Comparison of ENCODE assay signal across 8 mouse cellular contexts in genomic region chr9:57517113-57517512, GRCm38 (mm10). TPM values are rescaled to one million over a fixed set of nuclear protein-coding genes. Genes with fewer than 3 reads are reported as not detected.
A peak's percentile ranks its signal among the peaks of the same experiment; 100 is the strongest.
DNase-seq lines count a peak whose midpoint lies in the region; ATAC-seq lines count a peak whose summit lies in the region.

No protein-coding gene starts in this region.

- H3K27me3 ChIP-seq in hindbrain, embryonic 11.5 days (ENCODE audit: control insufficient read depth, insufficient read depth, low read length): no peaks in the 10 kb centered on the region

- no peaks in the 10 kb centered on the region for H3K36me3 ChIP-seq in hindbrain, embryonic 11.5 days (ENCODE audit: control insufficient read depth, insufficient read depth, low read length)

- H3K4me1 ChIP-seq in hindbrain, embryonic 11.5 days (replicated peaks; ENCODE audit: control insufficient read depth, insufficient read depth, low read length): no peaks in the 10 kb centered on the region

- no peak overlapping the region for H3K27ac ChIP-seq in hindbrain, embryonic 11.5 days (ENCODE audit: low read depth, low read length)

- DNase-seq in adrenal gland, adult 18-20 months (ENCODE audit: low spot score in 2 of 2): peak; percentile 51 to 56
- no peak for DNase-seq in adrenal gland, adult 8-10 months
- DNase-seq in right cerebral cortex, adult 2 months (ENCODE audit: low spot score in 2 of 2): peak; percentile 73 to 77
- no peak for DNase-seq in right cerebral cortex, postnatal 25 days
- DNase-seq in embryo, embryonic 11 days: peak; percentile 84
- DNase-seq in hindbrain, embryonic 11.5 days (ENCODE audit: low spot score): peak; percentile 90
- DNase-seq in lung, adult 18-20 months: peak; percentile 30 to 33

- no peak overlapping the region for H3K9ac ChIP-seq in hindbrain, embryonic 11.5 days (ENCODE audit: low read depth, low read length)

- no peak overlapping the region for H3K4me3 ChIP-seq in hindbrain, embryonic 11.5 days (ENCODE audit: low read depth, low read length)

- no peak for ATAC-seq in hindbrain, embryonic 11.5 days (ENCODE audit: low FRiP score)
- peak; percentile 67; the same call in 1 of the 2 replicates for ATAC-seq in neutrophil, adult 5-6 weeks (ENCODE audit: extremely low read depth, insufficient number of reproducible peaks, low FRiP score, poor library complexity, severe bottlenecking)

- no peaks in the 10 kb centered on the region for H3K9me3 ChIP-seq in hindbrain, embryonic 11.5 days (ENCODE audit: control insufficient read depth, low read length)

- no peak overlapping the region for H3K4me2 ChIP-seq in hindbrain, embryonic 11.5 days (replicated peaks; ENCODE audit: low read depth, low read length)

- 9% methylated on average over 3 of the region's 3 CpGs for WGBS in hindbrain, embryonic 11.5 days

RNA-seq across cellular contexts. Expression of gene Cox5a, which starts 4.0 kb away (rescaled TPM):
- total RNA-seq in adrenal gland, adult 18-20 months (2021): 100 to 1,000 TPM; 514 to 860 TPM
- total RNA-seq in adrenal gland, adult 8-10 months (2022): 100 to 1,000 TPM; 236 to 400 (median 335) TPM
- 702 and 724 TPM in 2 replicates for polyA plus RNA-seq in hindbrain, embryonic 11.5 days (2014; fragmentation: Nextera tagmentation; extraction: Ambion mirVana)
- 31.7 and 34.9 TPM in 2 replicates for total RNA-seq in neutrophil, adult 5-6 weeks (2017)

RNA-seq across cellular contexts. Expression of gene Rpp25, which starts 13.3 kb away (rescaled TPM):
- 1 to 10 TPM; 1.2 to 1.7 TPM for total RNA-seq in adrenal gland, adult 18-20 months (2021)
- total RNA-seq in adrenal gland, adult 8-10 months (2022): 1 to 10 TPM; 3.8 to 9.1 (median 5.3) TPM
- 7.7 and 10.5 TPM in 2 replicates for polyA plus RNA-seq in hindbrain, embryonic 11.5 days (2014; fragmentation: Nextera tagmentation; extraction: Ambion mirVana)
- not detected in 2 replicates for total RNA-seq in neutrophil, adult 5-6 weeks (2017)

RNA-seq across cellular contexts. Expression of gene Fam219b, which starts 20.2 kb away (rescaled TPM):
- 10 to 100 TPM; 21.4 to 26.4 TPM for total RNA-seq in adrenal gland, adult 18-20 months (2021)
- 10 to 100 TPM; 25.5 to 34.9 (median 31.0) TPM for total RNA-seq in adrenal gland, adult 8-10 months (2022)
- 14.9 and 17.7 TPM in 2 replicates for polyA plus RNA-seq in hindbrain, embryonic 11.5 days (2014; fragmentation: Nextera tagmentation; extraction: Ambion mirVana)
- total RNA-seq in neutrophil, adult 5-6 weeks (2017): 13.8 and 15.0 TPM in 2 replicates

RNA-seq across cellular contexts. Expression of gene Mpi, which starts 35.5 kb away (rescaled TPM):
- total RNA-seq in adrenal gland, adult 18-20 months (2021): 10 to 100 TPM; 34.7 to 36.8 TPM
- 10 to 100 TPM; 35.5 to 66.3 (median 46.1) TPM for total RNA-seq in adrenal gland, adult 8-10 months (2022)
- 50.0 and 52.7 TPM in 2 replicates for polyA plus RNA-seq in hindbrain, embryonic 11.5 days (2014; fragmentation: Nextera tagmentation; extraction: Ambion mirVana)
- total RNA-seq in neutrophil, adult 5-6 weeks (2017): 8.1 and 11.9 TPM in 2 replicates

RNA-seq across cellular contexts. Expression of gene Scamp2, which starts 43.6 kb away (rescaled TPM):
- total RNA-seq in adrenal gland, adult 18-20 months (2021): 10 to 100 TPM; 51.3 to 61.9 TPM
- 10 to 100 TPM; 62.3 to 78.5 (median 71.9) TPM for total RNA-seq in adrenal gland, adult 8-10 months (2022)
- polyA plus RNA-seq in hindbrain, embryonic 11.5 days (2014; fragmentation: Nextera tagmentation; extraction: Ambion mirVana): 57.6 and 57.8 TPM in 2 replicates
- total RNA-seq in neutrophil, adult 5-6 weeks (2017): 28.9 and 34.9 TPM in 2 replicates

Comparison
In these comparisons a context has a peak if more than half of its experiments do, and no peak if none do; other contexts are left out.
1. DNase-seq: peak in adrenal gland, adult 18-20 months (2 of 2), right cerebral cortex, adult 2 months (2 of 2), embryo, embryonic 11 days (single experiment), hindbrain, embryonic 11.5 days (single experiment) and lung, adult 18-20 months (2 of 2); none in adrenal gland, adult 8-10 months (single experiment) and right cerebral cortex, postnatal 25 days (single experiment).